ENCODE assay signal across 7 mouse cellular contexts in the genomic region with DNA sequence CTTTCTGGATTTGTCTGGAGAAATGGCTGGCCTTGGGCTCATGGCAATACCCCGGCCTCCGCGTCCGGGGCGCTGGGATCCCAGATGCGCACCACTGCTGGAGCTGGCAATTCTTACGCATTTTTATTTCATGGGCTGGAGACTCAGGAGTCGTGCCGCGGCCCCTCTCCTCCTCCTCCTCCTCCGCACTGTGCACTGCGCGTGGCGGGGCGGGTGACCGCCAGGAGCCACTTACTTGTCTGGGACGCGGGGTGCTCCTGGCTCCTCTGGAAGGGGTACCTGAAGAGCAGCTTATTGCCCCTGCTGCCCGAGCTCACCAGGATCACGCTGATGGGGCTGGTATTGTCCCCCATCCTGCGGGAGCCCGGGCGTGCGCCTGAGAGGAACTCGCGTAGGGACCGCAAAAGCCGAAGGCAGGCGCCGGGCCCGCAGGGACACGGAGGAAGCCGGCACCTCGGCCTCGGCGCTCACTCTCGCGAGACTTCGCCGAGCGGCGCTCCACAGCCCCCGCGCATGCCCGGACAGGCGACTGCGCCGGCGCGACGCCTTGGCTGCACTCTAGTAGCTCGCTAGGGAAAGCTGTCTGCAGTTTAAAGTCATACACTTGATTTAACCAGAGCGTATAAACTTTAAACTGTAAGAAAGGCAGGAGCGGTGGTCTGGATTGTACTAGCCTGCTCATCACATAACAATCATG. TPM values are rescaled to one million over a fixed set of nuclear protein-coding genes. Genes with fewer than 3 reads are reported as not detected.
DNase-seq lines count a peak whose midpoint lies in the region; ATAC-seq lines count a peak whose summit lies in the region.

A gene (minus strand): TSS at position 520 of the 697 bp plus-strand sequence.

- ATAC-seq in granulocyte monocyte progenitor cell, adult 5-6 weeks (replicated peaks; ENCODE audit: poor library complexity, severe bottlenecking), result peak; percentile 93
- ATAC-seq in midbrain, embryonic 13.5 days, result peak; percentile 99

- H3K4me2 ChIP-seq in midbrain, embryonic 13.5 days (replicated peaks), result peak within 1 kb of the TSS; percentile 64

- peak within 1 kb of the TSS; percentile 77 for H3K4me3 ChIP-seq in embryonic facial prominence, embryonic 10.5 days
- peak within 1 kb of the TSS; percentile 84 for H3K4me3 ChIP-seq in limb, embryonic 10.5 days
- peak within 1 kb of the TSS; percentile 77 for H3K4me3 ChIP-seq in midbrain, embryonic 13.5 days (replicated peaks)

- peak; percentile 98 for DNase-seq in adrenal gland, postnatal 10 days
- peak; percentile 96 for DNase-seq in embryonic facial prominence, embryonic 10.5 days (ENCODE audit: low spot score)
- peak; percentile 94 for DNase-seq in kidney, adult 11 months
- peak; percentile 96 for DNase-seq in limb, embryonic 10.5 days (ENCODE audit: low spot score)
- DNase-seq in spleen, adult 12 weeks (ENCODE audit: low spot score), result peak; percentile 90

- peak within 1 kb of the TSS; percentile 92 for H3K9ac ChIP-seq in midbrain, embryonic 13.5 days (replicated peaks)

- peak within 1 kb of the TSS; percentile 94 for H3K27ac ChIP-seq in embryonic facial prominence, embryonic 10.5 days (replicated peaks)
- H3K27ac ChIP-seq in limb, embryonic 10.5 days, result peak within 1 kb of the TSS; percentile 98
- peak within 1 kb of the TSS; percentile 97 for H3K27ac ChIP-seq in midbrain, embryonic 13.5 days

- peaks cover 6% of the 10 kb centered on the region for H3K36me3 ChIP-seq in embryonic facial prominence, embryonic 10.5 days (replicated peaks)
- H3K36me3 ChIP-seq in limb, embryonic 10.5 days, result peaks cover 6% of the 10 kb centered on the region
- peaks cover 5% of the 10 kb centered on the region; the same call in 1 of the 2 replicates for H3K36me3 ChIP-seq in midbrain, embryonic 13.5 days

- under 1% methylated on average over 54 of the region's 54 CpGs for WGBS in embryonic facial prominence, embryonic 10.5 days
- WGBS in limb, embryonic 10.5 days, result under 1% methylated on average over 54 of the region's 54 CpGs
- under 1% methylated on average over 54 of the region's 54 CpGs for WGBS in midbrain, embryonic 13.5 days

- H3K4me1 ChIP-seq in embryonic facial prominence, embryonic 10.5 days, result peaks cover 27% of the 10 kb centered on the region
- peaks cover 19% of the 10 kb centered on the region for H3K4me1 ChIP-seq in limb, embryonic 10.5 days
- peaks cover 19% of the 10 kb centered on the region for H3K4me1 ChIP-seq in midbrain, embryonic 13.5 days (replicated peaks)

- H3K27me3 ChIP-seq in embryonic facial prominence, embryonic 10.5 days (replicated peaks; ENCODE audit: low read depth, poor library complexity, severe bottlenecking), result 0 out of 2 replicates have a peak, but pooled peaks cover 4% of the 10 kb centered on the region
- H3K27me3 ChIP-seq in limb, embryonic 10.5 days (ENCODE audit: low read depth, poor library complexity, severe bottlenecking), result no peaks in the 10 kb centered on the region; the same call in 1 of the 2 replicates
- H3K27me3 ChIP-seq in midbrain, embryonic 13.5 days, result peaks cover 17% of the 10 kb centered on the region; the same call in 1 of the 2 replicates

- no peaks in the 10 kb centered on the region for H3K9me3 ChIP-seq in embryonic facial prominence, embryonic 10.5 days
- H3K9me3 ChIP-seq in limb, embryonic 10.5 days (replicated peaks), result no peaks in the 10 kb centered on the region
- no peaks in the 10 kb centered on the region for H3K9me3 ChIP-seq in midbrain, embryonic 13.5 days

RNA-seq across cellular contexts. Expression of the gene that starts here (rescaled TPM):
- total RNA-seq in adrenal gland, postnatal 10 days (2021), result 10 to 100 TPM; 36.9 to 50.1 TPM
- 45.9 and 47.8 TPM in 2 replicates for polyA plus RNA-seq in embryonic facial prominence, embryonic 10.5 days (2016; fragmentation: Nextera tagmentation; extraction: Ambion mirVana)
- 25.3 and 28.6 TPM in 2 replicates for total RNA-seq in granulocyte monocyte progenitor cell, adult 5-6 weeks (2014; fragmentation: Nextera tagmentation)
- 17.7 and 18.6 TPM in 2 replicates for total RNA-seq in granulocyte monocyte progenitor cell, adult 5-6 weeks (2017)
- 43.7 and 51.8 TPM in 2 replicates for polyA plus RNA-seq in limb, embryonic 10.5 days (2016; fragmentation: Nextera tagmentation; extraction: Ambion mirVana)
- 46.5 and 47.2 TPM in 2 replicates for polyA plus RNA-seq in midbrain, embryonic 13.5 days (2015; fragmentation: Nextera tagmentation; extraction: Ambion mirVana)

Comparison
In these comparisons a context has a peak if more than half of its experiments do, and no peak if none do; other contexts are left out.
1. Peak in every context shown above with its lines: DNase-seq, ATAC-seq, H3K4me3 ChIP-seq and H3K27ac ChIP-seq.